Mouse (Mus musculus) adrenal gland, postnatal 14 days (tissue): Measurements from ENCODE around the gene Zc3h18. TPM values are rescaled to one million over a fixed set of nuclear protein-coding genes. Genes with fewer than 3 reads are reported as not detected.

Source experiments
- DNase-seq: peaks from one replicate; pipeline ENCODE4 v3.0.0; 2021; ENCODE audit warnings: mixed read lengths
- total RNA-seq: library from RNA; stranded (reverse); gene quantifications from 2 replicates; pipeline ENCODE4 v1.2.3, GENCODE M21; 2021

The Zc3h18 gene
- total RNA-seq, 1 experiment from 2014 or later: 40.6 TPM

GRCm38 (mm10) chr8:122389357-122389756 is 12.9 kb downstream of the Zc3h18 start:
- DNase-seq: no peak

- DNase-seq: no peak
Measured at GRCm38 (mm10) chr8:122390758-122391157, 14.3 kb downstream of the Zc3h18 start.

- DNase-seq: no peak
Measured at GRCm38 (mm10) chr8:122393717-122394116, 17.3 kb downstream of the Zc3h18 start.

- no peak for DNase-seq
Measured at GRCm38 (mm10) chr8:122395291-122395690, 18.9 kb downstream of the Zc3h18 start.

GRCm38 (mm10) chr8:122398186-122398585 is 21.8 kb downstream of the Zc3h18 start:
- no peak for DNase-seq

GRCm38 (mm10) chr8:122405146-122405805 is 28.9 kb downstream of the Zc3h18 start:
- no peak for DNase-seq

GRCm38 (mm10) chr8:122407678-122408077 is 31.3 kb downstream of the Zc3h18 start:
- DNase-seq: no peak

GRCm38 (mm10) chr8:122414311-122414710 is 37.9 kb downstream of the Zc3h18 start:
- DNase-seq: no peak

- no peak for DNase-seq
Measured at GRCm38 (mm10) chr8:122415554-122415953, 39.1 kb downstream of the Zc3h18 start.

GRCm38 (mm10) chr8:122419881-122420555 is 43.6 kb downstream of the Zc3h18 start:
- DNase-seq: no peak

- DNase-seq: peak; percentile 30
Measured at GRCm38 (mm10) chr8:122421376-122422070, 45.1 kb downstream of the Zc3h18 start, which contains the start of gene Il17c. Il17c (plus strand) TSS chr8:122422020.

- no peak for DNase-seq
Measured at GRCm38 (mm10) chr8:122423217-122423616, 46.8 kb downstream of the Zc3h18 start.

- DNase-seq: no peak
Measured at GRCm38 (mm10) chr8:122423659-122424058, 47.2 kb downstream of the Zc3h18 start.

- no peak for DNase-seq
Measured at GRCm38 (mm10) chr8:122426145-122426544, 49.7 kb downstream of the Zc3h18 start.

GRCm38 (mm10) chr8:122427607-122428006 is 51.2 kb downstream of the Zc3h18 start:
- no peak for DNase-seq

- DNase-seq: no peak
Measured at GRCm38 (mm10) chr8:122428163-122428562, 51.8 kb downstream of the Zc3h18 start.

- DNase-seq: no peak
Measured at GRCm38 (mm10) chr8:122430058-122430636, 53.7 kb downstream of the Zc3h18 start.

GRCm38 (mm10) chr8:122430646-122431045 is 54.2 kb downstream of the Zc3h18 start:
- DNase-seq: no peak

GRCm38 (mm10) chr8:122431694-122432442 is 55.5 kb downstream of the Zc3h18 start:
- no peak for DNase-seq

- peak; percentile 82 for DNase-seq
Measured at GRCm38 (mm10) chr8:122432443-122433268, 56.2 kb downstream of the Zc3h18 start, which contains the start of gene Cyba. Cyba (minus strand) TSS chr8:122432930.
